Mouse (Mus musculus) G1E (cell line): ENCODE data around the gene Gm36176.

Source experiments
- CTCF ChIP-seq: IDR thresholded peaks from 2 replicates; pipeline ENCODE4 v1.5.1; 2012; ENCODE audit warnings: low read depth, low read length, inconsistent platforms, mixed read lengths
- GATA1 ChIP-seq: IDR thresholded peaks from 2 replicates; pipeline ENCODE4 v1.6.1; 2012; ENCODE audit warnings: borderline replicate concordance, low read length, inconsistent platforms, mixed read lengths
- POLR2AphosphoS5 ChIP-seq: IDR thresholded peaks from 2 replicates; pipeline ENCODE4 v1.6.1; 2012; ENCODE audit warnings: low read depth, low read length, inconsistent platforms; ENCODE audit not compliant: insufficient replicate concordance
- TAL1 ChIP-seq: conservative IDR thresholded peaks from 2 replicates; pipeline ENCODE4 v1.6.1; 2012; ENCODE audit warnings: low read depth, low read length, inconsistent platforms, mixed read lengths

- TF ChIP-seq CTCF (0 out of 2 replicates have a peak, but pooled peaks have one; percentile 38), GATA1 (no peak), TAL1 (no peak), POLR2AphosphoS5 (no peak)
Observed at GRCm38 (mm10) chr10:77882553-77882952, 36.0 kb downstream of the Gm36176 start.
